Mouse (Mus musculus): ENCODE data around the gene Gabbr1.

GRCm38 (mm10) chr17:37072080-37072729 is 26.4 kb downstream of the Gabbr1 start:
- TF ChIP-seq CTCF (IDR thresholded peaks at IDR 0.05; ENCODE audit: extremely low read depth, insufficient read depth, insufficient read length, insufficient replicate concordance) (no peak), POLR2A (IDR thresholded peaks at IDR 0.05; ENCODE audit: low read depth, low read length) (no peak)

All from spleen, adult 2 months (tissue).